Mouse (Mus musculus) thymus, postnatal 10 days (tissue): ENCODE data around the gene Gnb5.
A peak's percentile ranks its signal among the peaks of the same experiment; 100 is the strongest.

Experiments
- DNase-seq, 2 experiments: peaks; one replicate each; pipeline ENCODE4 v3.0.0; 2021; ENCODE audit warnings: low spot score in 2 of 2

Gene Gnb5

GRCm38 (mm10) chr9:75306126-75306898, at the start of gene Gnb5:
Gene Gnb5, plus strand, starts transcription at chr9:75306288.
- DNase-seq = no peak

- DNase-seq = no peak
Measured at GRCm38 (mm10) chr9:75258792-75259191, 47.3 kb upstream of the Gnb5 start.

GRCm38 (mm10) chr9:75259656-75260055, 46.4 kb upstream of the Gnb5 start:
- no peak for DNase-seq

- DNase-seq = no peak
Measured at GRCm38 (mm10) chr9:75261332-75261872, 44.7 kb upstream of the Gnb5 start.

GRCm38 (mm10) chr9:75262235-75262826, 43.8 kb upstream of the Gnb5 start:
- DNase-seq = peak in 1 of 2 experiments; percentile 13

GRCm38 (mm10) chr9:75264008-75264718, 41.9 kb upstream of the Gnb5 start:
- no peak for DNase-seq

- no peak for DNase-seq
Measured at GRCm38 (mm10) chr9:75267147-75267546, 38.9 kb upstream of the Gnb5 start.

GRCm38 (mm10) chr9:75270382-75270781, 35.7 kb upstream of the Gnb5 start:
- no peak for DNase-seq

- no peak for DNase-seq
Measured at GRCm38 (mm10) chr9:75271539-75271938, 34.5 kb upstream of the Gnb5 start.

GRCm38 (mm10) chr9:75273646-75274045, 32.4 kb upstream of the Gnb5 start:
- no peak for DNase-seq

GRCm38 (mm10) chr9:75274486-75274885, 31.6 kb upstream of the Gnb5 start:
- no peak for DNase-seq

GRCm38 (mm10) chr9:75275051-75275450, 31.0 kb upstream of the Gnb5 start:
- no peak for DNase-seq

GRCm38 (mm10) chr9:75280814-75281213, 25.3 kb upstream of the Gnb5 start:
- peak; percentile 24 to 56 for DNase-seq

- DNase-seq = no peak
Measured at GRCm38 (mm10) chr9:75282179-75282578, 23.9 kb upstream of the Gnb5 start.

GRCm38 (mm10) chr9:75282830-75283229, 23.3 kb upstream of the Gnb5 start:
- DNase-seq = peak in 1 of 2 experiments; percentile 22

- no peak for DNase-seq
Measured at GRCm38 (mm10) chr9:75283636-75284035, 22.5 kb upstream of the Gnb5 start.

- no peak for DNase-seq
Measured at GRCm38 (mm10) chr9:75285363-75285762, 20.7 kb upstream of the Gnb5 start.

GRCm38 (mm10) chr9:75287636-75288035, 18.5 kb upstream of the Gnb5 start:
- no peak for DNase-seq

GRCm38 (mm10) chr9:75289545-75289944, 16.5 kb upstream of the Gnb5 start:
- peak in 1 of 2 experiments; percentile 26 for DNase-seq

GRCm38 (mm10) chr9:75299342-75299741, 6.7 kb upstream of the Gnb5 start:
- peak in 1 of 2 experiments; percentile 42 for DNase-seq

- no peak for DNase-seq
Measured at GRCm38 (mm10) chr9:75303033-75303432, 3.1 kb upstream of the Gnb5 start.

- no peak for DNase-seq
Measured at GRCm38 (mm10) chr9:75303701-75304261, 2.3 kb upstream of the Gnb5 start.
